Mouse (Mus musculus) ES-E14 (cell line): Measurements from ENCODE around the gene Flnb.

Experiments
- HCFC1 ChIP-seq: IDR thresholded peaks from 2 replicates; pipeline ENCODE4 v1.6.1; 2012; ENCODE audit warnings: low read length, inconsistent platforms, borderline replicate concordance; ENCODE audit not compliant: insufficient read depth
- MAFK ChIP-seq: IDR thresholded peaks from 2 replicates; pipeline ENCODE4 v1.6.1; 2014; ENCODE audit warnings: mild to moderate bottlenecking, low read depth, low read length, inconsistent platforms; ENCODE audit not compliant: insufficient read depth
- ZC3H11A ChIP-seq: IDR thresholded peaks from 2 replicates; pipeline ENCODE4 v1.6.1; 2012; ENCODE audit warnings: low read depth, mild to moderate bottlenecking, inconsistent platforms, low read length, borderline replicate concordance
- ZNF384 ChIP-seq: IDR thresholded peaks from 2 replicates; pipeline ENCODE4 v1.6.1; 2012; ENCODE audit warnings: low read depth, low read length, inconsistent platforms

DNA sequence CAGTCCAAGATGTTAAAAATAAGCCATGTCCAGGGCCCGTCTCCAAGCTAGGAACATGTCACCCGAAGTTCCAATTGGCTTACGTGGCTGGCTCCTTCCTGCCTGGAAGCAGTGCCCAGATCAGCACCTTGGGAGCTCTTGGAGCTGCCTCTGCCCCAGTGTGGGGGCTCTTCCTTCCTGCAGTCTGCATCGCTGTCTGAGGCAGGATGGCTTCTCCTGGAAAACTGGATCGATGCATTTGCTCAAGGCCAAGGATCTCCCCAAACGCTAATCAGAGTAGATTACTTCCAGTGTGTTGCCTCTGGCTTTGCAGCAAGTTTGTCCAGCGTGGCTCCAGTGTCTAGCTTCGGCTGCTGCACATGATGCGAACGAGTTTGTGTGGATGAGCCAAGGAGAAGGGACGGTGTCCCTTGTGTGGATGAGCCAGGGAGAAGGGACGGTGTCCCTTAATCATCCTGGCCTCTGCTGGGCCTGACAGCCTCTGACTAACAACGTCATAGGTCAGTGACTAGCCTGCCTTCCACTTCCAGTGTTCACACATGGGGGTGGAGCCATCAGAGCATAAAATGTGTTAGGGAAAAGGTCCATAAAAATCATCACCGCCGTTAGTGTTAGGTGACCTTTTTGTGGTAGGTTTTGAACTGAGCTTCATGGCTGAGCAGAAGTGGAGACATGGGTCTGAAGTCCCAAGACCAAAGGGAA lies 25.0 kb downstream of the Flnb start:
- no peak for TF ChIP-seq ZNF384
- no peak for TF ChIP-seq MAFK
- TF ChIP-seq ZC3H11A = no peak
- TF ChIP-seq HCFC1 = no peak
